Mouse (Mus musculus): ENCODE measurements around the gene Rpl37a. TPM values are rescaled to one million over a fixed set of nuclear protein-coding genes. Genes with fewer than 3 reads are reported as not detected.
A peak's percentile ranks its signal among the peaks of the same experiment; 100 is the strongest.

Rpl37a gene
- polyA plus RNA-seq (2016; fragmentation: Nextera tagmentation; extraction: Ambion mirVana) = 1,442 and 1,468 TPM in 2 replicates

- Histone ChIP-seq H3K9me3 (no peaks in the 10 kb centered on the region), H3K4me3 (peak within 1 kb of the TSS; percentile 70), H3K36me3 (replicated peaks) (peaks cover 40% of the 10 kb centered on the region), H3K4me1 (peaks cover 13% of the 10 kb centered on the region), H3K27me3 (replicated peaks; ENCODE audit: low read depth, poor library complexity, severe bottlenecking) (no peaks in the 10 kb centered on the region), H3K27ac (replicated peaks) (peak within 1 kb of the TSS; percentile 92)
- DNase-seq (ENCODE audit: low spot score) = peak; percentile 95
- WGBS = 3% methylated on average over 68 of the region's 68 CpGs
Observed at GRCm38 (mm10) chr1:72710753-72711653, at the start of gene Rpl37a. Gene Rpl37a, plus strand, starts transcription at chr1:72711290.

GRCm38 (mm10) chr1:72673070-72673469 lies 38.0 kb upstream of the Rpl37a start:
- H3K36me3 ChIP-seq (replicated peaks) = no peaks in the 10 kb centered on the region
- 49% methylated on average over 3 of the region's 3 CpGs for WGBS

DNA sequence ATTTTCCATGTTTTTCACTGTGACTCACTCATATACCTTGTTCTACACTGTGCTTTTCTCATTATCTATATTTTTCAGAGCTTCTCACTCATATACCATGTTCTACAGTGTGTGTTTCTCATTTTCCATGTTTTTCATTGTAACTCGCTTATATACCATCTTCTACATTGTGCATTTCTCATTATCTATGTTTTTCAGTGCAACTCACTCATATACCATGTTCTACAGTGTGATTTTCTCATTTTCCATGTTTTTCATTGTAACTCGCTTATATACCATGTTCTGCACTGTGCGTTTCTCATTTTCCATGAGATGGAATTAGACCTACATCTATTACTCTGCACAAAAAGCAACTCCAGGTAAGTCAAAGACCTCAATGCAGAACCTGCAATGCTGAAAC lies 14.8 kb upstream of the Rpl37a start:
- H3K36me3 ChIP-seq (replicated peaks) = no peaks in the 10 kb centered on the region
- no peaks in the 10 kb centered on the region for H3K27me3 ChIP-seq (replicated peaks; ENCODE audit: low read depth, poor library complexity, severe bottlenecking)
- H3K4me1 ChIP-seq = no peaks in the 10 kb centered on the region
- DNase-seq (ENCODE audit: low spot score) = no peak
- H3K27ac ChIP-seq (replicated peaks) = no peak overlapping the region
- whole genome bisulfite sequencing = 57% methylated on average over 3 of the region's 3 CpGs
- H3K9me3 ChIP-seq = no peaks in the 10 kb centered on the region
- no peak overlapping the region for H3K4me3 ChIP-seq

More at GRCm38 (mm10) chr1:72673070-72673469, 38.0 kb upstream of the Rpl37a start:
- H3K9me3 ChIP-seq = no peaks in the 10 kb centered on the region
- no peak for DNase-seq (ENCODE audit: low spot score)
- H3K27me3 ChIP-seq (replicated peaks; ENCODE audit: low read depth, poor library complexity, severe bottlenecking) = no peaks in the 10 kb centered on the region
- peaks cover 3% of the 10 kb centered on the region; the same call in 1 of the 2 replicates for H3K4me1 ChIP-seq
- no peak overlapping the region; the same call in 1 of the 2 replicates for H3K27ac ChIP-seq (replicated peaks)
- no peak overlapping the region for H3K4me3 ChIP-seq

DNA sequence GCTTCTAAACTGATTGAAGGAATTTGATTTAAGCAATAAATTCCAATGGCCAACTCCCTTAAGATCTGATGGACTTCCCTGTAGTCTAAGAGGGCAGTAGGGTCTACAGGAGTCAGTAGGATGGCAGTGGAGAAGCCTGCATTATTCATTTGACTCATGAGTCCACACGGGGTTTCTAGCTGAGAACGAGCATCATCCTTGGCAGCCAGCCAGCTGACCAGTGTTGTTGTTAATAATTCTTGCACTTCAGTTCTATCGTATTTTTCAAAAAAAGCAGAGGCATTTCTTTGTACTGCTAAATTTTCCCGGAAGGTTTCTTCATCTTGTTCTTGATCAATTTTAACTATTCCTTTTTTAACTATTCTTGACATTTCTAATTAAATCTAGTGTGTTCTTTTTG lies 12.4 kb upstream of the Rpl37a start:
- Histone ChIP-seq H3K4me1 (no peaks in the 10 kb centered on the region), H3K27me3 (replicated peaks; ENCODE audit: low read depth, poor library complexity, severe bottlenecking) (no peaks in the 10 kb centered on the region), H3K27ac (replicated peaks) (no peak overlapping the region), H3K4me3 (no peak overlapping the region), H3K36me3 (replicated peaks) (no peaks in the 10 kb centered on the region), H3K9me3 (no peaks in the 10 kb centered on the region)
- DNase-seq (ENCODE audit: low spot score) = no peak
- WGBS = 87% methylated on average over 4 of the region's 4 CpGs

- no peaks in the 10 kb centered on the region for H3K36me3 ChIP-seq (replicated peaks)
- DNase-seq (ENCODE audit: low spot score) = no peak
- no peak within 1 kb of the TSS for H3K27ac ChIP-seq (replicated peaks)
- H3K9me3 ChIP-seq = no peaks in the 10 kb centered on the region
- no peaks in the 10 kb centered on the region for H3K27me3 ChIP-seq (replicated peaks; ENCODE audit: low read depth, poor library complexity, severe bottlenecking)
- H3K4me1 ChIP-seq = no peaks in the 10 kb centered on the region
- 76% methylated on average over 11 of the region's 11 CpGs for WGBS
- no peak within 1 kb of the TSS for H3K4me3 ChIP-seq
Observed at GRCm38 (mm10) chr1:72700479-72700878, 10.6 kb upstream of the Rpl37a start, which contains the start of gene Ankar. Gene Ankar, minus strand, starts transcription at chr1:72700579.

GRCm38 (mm10) chr1:72707525-72707924 lies 3.6 kb upstream of the Rpl37a start:
- no peaks in the 10 kb centered on the region for H3K9me3 ChIP-seq
- no peaks in the 10 kb centered on the region for H3K27me3 ChIP-seq (replicated peaks; ENCODE audit: low read depth, poor library complexity, severe bottlenecking)

DNA sequence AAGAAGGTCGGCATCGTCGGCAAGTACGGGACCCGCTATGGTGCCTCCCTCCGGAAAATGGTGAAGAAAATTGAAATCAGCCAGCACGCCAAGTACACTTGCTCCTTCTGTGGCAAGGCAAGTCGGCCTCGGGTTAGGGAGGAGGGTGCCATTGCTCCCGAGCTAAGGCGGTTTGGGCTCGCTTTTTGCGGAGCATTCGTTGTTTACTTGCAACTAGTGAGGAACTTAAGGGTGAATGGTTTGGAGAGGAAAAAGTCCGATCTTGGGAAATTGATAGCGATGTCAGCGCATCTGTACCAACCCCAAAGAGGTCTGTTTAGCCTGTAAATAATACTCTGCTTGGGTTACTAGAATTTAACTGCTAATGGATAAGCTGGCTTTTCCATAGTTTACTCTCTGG lies 594 bp downstream of the Rpl37a start:
- Histone ChIP-seq H3K4me1 (peaks cover 13% of the 10 kb centered on the region), H3K36me3 (replicated peaks) (peaks cover 45% of the 10 kb centered on the region), H3K27me3 (replicated peaks; ENCODE audit: low read depth, poor library complexity, severe bottlenecking) (no peaks in the 10 kb centered on the region), H3K9me3 (no peaks in the 10 kb centered on the region), H3K4me3 (peak overlapping the region; percentile 70), H3K27ac (replicated peaks) (peak overlapping the region; percentile 92)
- under 1% methylated on average over 17 of the region's 17 CpGs for WGBS
- DNase-seq (ENCODE audit: low spot score) = no peak

More at GRCm38 (mm10) chr1:72707525-72707924, 3.6 kb upstream of the Rpl37a start:
- no peak for DNase-seq (ENCODE audit: low spot score)
- Histone ChIP-seq H3K27ac (replicated peaks) (no peak overlapping the region), H3K4me1 (peaks cover 5% of the 10 kb centered on the region), H3K4me3 (no peak overlapping the region), H3K36me3 (replicated peaks) (peaks cover 5% of the 10 kb centered on the region)
- 55% methylated on average over 4 of the region's 4 CpGs for WGBS

DNA sequence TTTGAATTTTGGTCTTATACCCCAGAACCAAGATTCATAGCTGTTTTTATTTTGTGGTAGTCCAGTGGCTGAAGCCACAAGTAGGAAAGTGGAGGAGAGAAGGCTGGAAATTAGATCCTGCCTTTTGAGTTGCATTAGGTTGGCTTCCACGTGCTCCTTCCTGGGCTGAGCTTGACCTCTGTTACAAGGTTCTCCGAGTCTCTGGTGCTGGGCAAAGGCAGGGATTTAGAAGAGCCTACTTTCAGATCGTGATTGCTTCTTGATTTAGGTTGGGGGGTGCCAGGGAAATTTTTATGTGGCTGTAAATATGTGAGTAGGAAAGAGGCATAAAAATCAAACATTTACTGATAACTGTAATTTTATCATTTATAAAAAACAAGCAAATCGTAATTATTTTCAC lies 3.5 kb downstream of the Rpl37a start:
- Histone ChIP-seq H3K9me3 (no peaks in the 10 kb centered on the region), H3K4me1 (peaks cover 13% of the 10 kb centered on the region), H3K27ac (replicated peaks) (no peak overlapping the region), H3K27me3 (replicated peaks; ENCODE audit: low read depth, poor library complexity, severe bottlenecking) (no peaks in the 10 kb centered on the region), H3K36me3 (replicated peaks) (peaks cover 48% of the 10 kb centered on the region), H3K4me3 (no peak overlapping the region)
- 71% methylated on average over 4 of the region's 4 CpGs for WGBS
- DNase-seq (ENCODE audit: low spot score) = no peak

GRCm38 (mm10) chr1:72715065-72715464 lies 4.0 kb downstream of the Rpl37a start:
- Histone ChIP-seq H3K9me3 (no peaks in the 10 kb centered on the region), H3K27me3 (replicated peaks; ENCODE audit: low read depth, poor library complexity, severe bottlenecking) (no peaks in the 10 kb centered on the region)
- WGBS = 96% methylated on average over 1 of the region's 1 CpGs

GRCm38 (mm10) chr1:72715593-72716361 lies 4.7 kb downstream of the Rpl37a start:
- H3K9me3 ChIP-seq = no peaks in the 10 kb centered on the region
- H3K4me3 ChIP-seq = no peak overlapping the region
- 73% methylated on average over 3 of the region's 3 CpGs for WGBS
- H3K27ac ChIP-seq (replicated peaks) = no peak overlapping the region
- H3K36me3 ChIP-seq (replicated peaks) = peaks cover 56% of the 10 kb centered on the region
- DNase-seq (ENCODE audit: low spot score) = no peak
- no peaks in the 10 kb centered on the region for H3K27me3 ChIP-seq (replicated peaks; ENCODE audit: low read depth, poor library complexity, severe bottlenecking)
- H3K4me1 ChIP-seq = peaks cover 19% of the 10 kb centered on the region

More at GRCm38 (mm10) chr1:72715065-72715464, 4.0 kb downstream of the Rpl37a start:
- Histone ChIP-seq H3K4me1 (peaks cover 14% of the 10 kb centered on the region), H3K36me3 (replicated peaks) (peaks cover 50% of the 10 kb centered on the region), H3K4me3 (no peak overlapping the region), H3K27ac (replicated peaks) (no peak overlapping the region)
- no peak for DNase-seq (ENCODE audit: low spot score)

GRCm38 (mm10) chr1:72716421-72716820 lies 5.3 kb downstream of the Rpl37a start:
- no peak overlapping the region for H3K4me3 ChIP-seq
- H3K36me3 ChIP-seq (replicated peaks) = peaks cover 60% of the 10 kb centered on the region
- no peak for DNase-seq (ENCODE audit: low spot score)
- WGBS = 60% methylated on average over 2 of the region's 2 CpGs
- no peaks in the 10 kb centered on the region for H3K9me3 ChIP-seq
- H3K27me3 ChIP-seq (replicated peaks; ENCODE audit: low read depth, poor library complexity, severe bottlenecking) = no peaks in the 10 kb centered on the region
- no peak overlapping the region for H3K27ac ChIP-seq (replicated peaks)
- H3K4me1 ChIP-seq = peaks cover 19% of the 10 kb centered on the region

GRCm38 (mm10) chr1:72716926-72717325 lies 5.8 kb downstream of the Rpl37a start:
- peak; percentile 82 for DNase-seq (ENCODE audit: low spot score)
- H3K9me3 ChIP-seq = no peaks in the 10 kb centered on the region
- no peak overlapping the region for H3K27ac ChIP-seq (replicated peaks)
- no peak overlapping the region for H3K4me3 ChIP-seq
- WGBS = 19% methylated on average over 5 of the region's 5 CpGs
- peaks cover 64% of the 10 kb centered on the region for H3K36me3 ChIP-seq (replicated peaks)
- peaks cover 19% of the 10 kb centered on the region for H3K4me1 ChIP-seq
- H3K27me3 ChIP-seq (replicated peaks; ENCODE audit: low read depth, poor library complexity, severe bottlenecking) = no peaks in the 10 kb centered on the region
